Mouse (Mus musculus) bone marrow, adult 2 months (tissue): Measurements from ENCODE around the gene Slc5a11.

Experiments used
- CTCF ChIP-seq: fragments of 200-500 bp; IDR thresholded peaks from 2 replicates; pipeline ENCODE4 v1.5.1; 2011; ENCODE audit warnings: low read length, control low read depth; ENCODE audit not compliant: control insufficient read depth, insufficient read depth
- POLR2A ChIP-seq: fragments of 200-500 bp; IDR thresholded peaks from 2 replicates; pipeline ENCODE4 v1.6.1; 2011; ENCODE audit warnings: low read depth, mild to moderate bottlenecking, control low read depth, low read length, borderline replicate concordance; ENCODE audit not compliant: control insufficient read depth

GRCm38 (mm10) chr7:123198695-123199094 lies 15.9 kb upstream of the Slc5a11 start:
- TF ChIP-seq POLR2A (no peak), CTCF (no peak)
